Mouse (Mus musculus): ENCODE measurements around the gene Accsl.

DNA sequence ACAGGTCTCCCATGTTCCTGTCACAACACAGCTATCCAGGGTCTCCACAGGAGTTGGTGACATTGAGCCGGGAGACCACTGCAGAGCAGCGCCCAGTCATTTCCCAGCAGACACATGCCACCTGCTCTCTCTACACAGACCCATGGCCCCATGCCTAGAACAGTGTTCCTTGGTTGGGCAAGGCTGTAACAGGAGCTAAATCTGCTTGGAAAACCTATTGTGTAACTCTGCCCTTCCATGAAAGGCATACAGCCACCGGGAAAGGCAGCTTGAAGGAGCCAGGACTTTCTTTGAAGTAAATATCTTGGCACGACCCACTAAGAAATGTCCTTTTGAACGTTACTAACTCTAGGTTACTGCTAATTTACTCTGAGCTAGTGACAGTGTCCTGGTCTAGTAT, 40.8 kb upstream of the Accsl start:
- no peak for TF ChIP-seq POLR2A (IDR thresholded peaks at IDR 0.05; ENCODE audit: insufficient read depth, low read depth, low read length)
- no peak for TF ChIP-seq EP300 (IDR thresholded peaks at IDR 0.05; ENCODE audit: insufficient read depth, low read depth, low read length)
